Mouse (Mus musculus) stomach, embryonic 14.5 days (tissue): ENCODE measurements around the gene Atf6. TPM values are rescaled to one million over a fixed set of nuclear protein-coding genes. Genes with fewer than 3 reads are reported as not detected.

Experiments used
- ATAC-seq: fragments of 200-750 bp; cut with Nextera tagmentation; 2 replicates; pipeline ENCODE4 v1.8.0; 2017; ENCODE audit warnings: low read depth, moderate TSS enrichment; ENCODE audit not compliant: insufficient number of reproducible peaks, insufficient read depth, low FRiP score
- H3K27ac ChIP-seq: fragments of 300-500 bp; sonication (generic); 2 replicates; pipeline ENCODE4 v1.5.1; 2014; ENCODE audit warnings: mild to moderate bottlenecking, low read length, moderate library complexity, mixed read lengths
- H3K27me3 ChIP-seq: fragments of 300-500 bp; sonication (generic); 2 replicates; pipeline ENCODE4 v1.6.1; 2014; ENCODE audit warnings: low read length, control low read depth, mixed read lengths; ENCODE audit not compliant: control insufficient read depth, insufficient read depth
- H3K36me3 ChIP-seq: fragments of 300-500 bp; sonication (generic); 2 replicates; pipeline ENCODE4 v1.6.1; 2014; ENCODE audit warnings: mild to moderate bottlenecking, control low read depth, low read length, moderate library complexity, mixed read lengths; ENCODE audit not compliant: control insufficient read depth, insufficient read depth
- H3K4me1 ChIP-seq: fragments of 300-500 bp; sonication (generic); 2 replicates; pipeline ENCODE4 v1.6.1; 2014; ENCODE audit warnings: low read length, control low read depth, mixed read lengths; ENCODE audit not compliant: control insufficient read depth, insufficient read depth
- H3K4me2 ChIP-seq: fragments of 300-500 bp; sonication (generic); replicated peaks from 2 replicates; pipeline ENCODE4 v1.6.1; 2014; ENCODE audit warnings: low read depth, low read length, control low read depth
- H3K4me3 ChIP-seq: fragments of 300-500 bp; sonication (generic); 2 replicates; pipeline ENCODE4 v1.5.1; 2014; ENCODE audit warnings: low read depth, low read length, control low read depth
- H3K9ac ChIP-seq: fragments of 300-500 bp; sonication (generic); replicated peaks from 2 replicates; pipeline ENCODE4 v1.6.1; 2014; ENCODE audit warnings: low read depth, mild to moderate bottlenecking, control low read depth, low read length, moderate library complexity, mixed read lengths
- H3K9me3 ChIP-seq: fragments of 300-500 bp; sonication (generic); 2 replicates; pipeline ENCODE4 v1.6.1; 2016; ENCODE audit warnings: low read depth, low read length, control low read depth; ENCODE audit not compliant: control insufficient read depth
- WGBS: fragments of 180-500 bp; shearing (Covaris S2); extraction: QIAGEN DNeasy Blood & Tissue Kit; methylation state at CpG from one replicate; pipeline ENCODE4 v1.1.7; 2014; 5-methylcytosine and 5-hydroxymethylcytosine counted together
- polyA plus RNA-seq: library from polyadenylated mRNA; unstranded; fragments of >200 nt; fragmentation: Nextera tagmentation; extraction: Ambion mirVana; gene quantifications from 2 replicates; pipeline ENCODE4 v1.2.1, GENCODE M21; 2014

The Atf6 gene
- polyA plus RNA-seq, 1 experiment from 2014 or later: 10.8 TPM

- H3K4me3 ChIP-seq: no peak overlapping the region
- no peaks in the 10 kb centered on the region for H3K9me3 ChIP-seq
- H3K36me3 ChIP-seq: peaks cover 7% of the 10 kb centered on the region; the same call in 1 of the 2 replicates
- H3K27me3 ChIP-seq: no peaks in the 10 kb centered on the region
- H3K4me1 ChIP-seq: no peaks in the 10 kb centered on the region
- H3K9ac ChIP-seq: no peak overlapping the region
- no peak for ATAC-seq
- H3K27ac ChIP-seq: no peak overlapping the region
- 75% methylated on average over 6 of the region's 6 CpGs for WGBS
- no peak overlapping the region for H3K4me2 ChIP-seq
Observed at GRCm38 (mm10) chr1:170871402-170871801, 3.8 kb upstream of the Atf6 start.

DNA sequence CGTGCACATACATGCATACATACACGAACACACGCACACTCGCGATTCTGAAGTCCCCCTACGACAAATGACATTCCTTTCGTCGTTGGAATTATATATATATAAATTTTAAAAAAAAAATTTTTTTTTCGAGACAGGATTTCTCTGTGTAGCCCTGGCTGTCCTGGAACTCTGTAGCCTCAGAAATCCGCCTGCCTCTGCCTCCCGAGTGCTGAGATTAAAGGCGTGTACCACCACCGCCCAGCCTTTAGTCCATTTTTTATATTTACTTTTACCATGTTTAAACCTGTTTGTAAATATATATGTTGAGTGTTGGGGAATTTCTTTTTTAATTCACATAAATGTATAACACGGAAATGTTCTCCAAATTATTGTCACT, 1.3 kb upstream of the Atf6 start:
- WGBS: 16% methylated on average over 14 of the region's 14 CpGs
- no peaks in the 10 kb centered on the region; the same call in 1 of the 2 replicates for H3K36me3 ChIP-seq
- ATAC-seq: peak; percentile 38; the same call in 1 of the 2 replicates
- H3K9me3 ChIP-seq: no peaks in the 10 kb centered on the region
- H3K4me1 ChIP-seq: no peaks in the 10 kb centered on the region
- H3K4me2 ChIP-seq: peak overlapping the region; percentile 66
- no peaks in the 10 kb centered on the region for H3K27me3 ChIP-seq
- no peak overlapping the region for H3K9ac ChIP-seq
- H3K4me3 ChIP-seq: peak overlapping the region; percentile 95
- no peak overlapping the region for H3K27ac ChIP-seq

- peak; percentile 88 for ATAC-seq
- H3K4me1 ChIP-seq: no peaks in the 10 kb centered on the region
- peak overlapping the region; percentile 82; the same call in 1 of the 2 replicates for H3K27ac ChIP-seq
- H3K27me3 ChIP-seq: no peaks in the 10 kb centered on the region
- H3K9me3 ChIP-seq: no peaks in the 10 kb centered on the region
- no peaks in the 10 kb centered on the region for H3K36me3 ChIP-seq
- 1% methylated on average over 33 of the region's 33 CpGs for WGBS
- 0 out of 2 replicates have a peak overlapping the region, but pooled peaks have one; percentile 74 for H3K9ac ChIP-seq
- H3K4me3 ChIP-seq: peak overlapping the region; percentile 95
- H3K4me2 ChIP-seq: peak overlapping the region; percentile 66
Observed at GRCm38 (mm10) chr1:170868107-170868904, 735 bp upstream of the Atf6 start.

DNA sequence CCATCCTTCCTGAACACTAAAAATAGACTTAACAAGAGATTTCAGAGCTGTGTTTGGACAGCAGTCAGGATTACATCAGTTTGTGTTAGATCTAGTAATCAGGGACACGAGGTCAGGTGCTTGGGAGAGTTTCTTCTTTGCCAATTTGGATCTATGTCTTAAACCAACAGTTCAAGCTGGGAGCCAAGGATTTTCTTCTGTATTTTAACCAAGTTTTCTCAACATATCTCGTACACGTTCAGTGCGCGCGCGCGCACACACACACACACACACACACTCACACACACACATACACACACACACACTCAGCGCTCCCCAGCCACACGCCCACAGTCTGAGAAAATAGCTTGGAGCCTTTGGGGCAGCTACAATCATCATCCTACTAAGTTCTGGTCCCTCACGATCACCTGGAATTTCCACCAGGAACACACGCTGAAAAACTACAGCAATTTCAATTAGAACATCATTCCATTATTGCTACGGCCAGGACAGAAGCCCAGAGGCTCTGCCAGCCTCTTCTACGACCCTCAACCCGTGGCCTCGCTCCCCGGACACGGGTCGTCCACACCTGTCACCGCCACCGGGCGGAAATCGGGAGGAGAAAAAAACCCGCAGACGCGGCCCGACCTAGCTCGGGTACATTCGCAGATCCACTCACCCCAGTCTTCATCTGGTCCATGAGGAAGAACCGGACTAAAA, 430 bp downstream of the Atf6 start:
- peak overlapping the region; percentile 66 for H3K4me2 ChIP-seq
- WGBS: 2% methylated on average over 30 of the region's 30 CpGs
- peak overlapping the region; percentile 82 for H3K27ac ChIP-seq
- H3K9me3 ChIP-seq: no peaks in the 10 kb centered on the region
- no peaks in the 10 kb centered on the region for H3K27me3 ChIP-seq
- ATAC-seq: peak; percentile 50
- H3K36me3 ChIP-seq: no peaks in the 10 kb centered on the region
- H3K9ac ChIP-seq: peak overlapping the region; percentile 74
- H3K4me1 ChIP-seq: 0 out of 2 replicates have a peak, but pooled peaks cover 2% of the 10 kb centered on the region
- H3K4me3 ChIP-seq: peak overlapping the region; percentile 95

DNA sequence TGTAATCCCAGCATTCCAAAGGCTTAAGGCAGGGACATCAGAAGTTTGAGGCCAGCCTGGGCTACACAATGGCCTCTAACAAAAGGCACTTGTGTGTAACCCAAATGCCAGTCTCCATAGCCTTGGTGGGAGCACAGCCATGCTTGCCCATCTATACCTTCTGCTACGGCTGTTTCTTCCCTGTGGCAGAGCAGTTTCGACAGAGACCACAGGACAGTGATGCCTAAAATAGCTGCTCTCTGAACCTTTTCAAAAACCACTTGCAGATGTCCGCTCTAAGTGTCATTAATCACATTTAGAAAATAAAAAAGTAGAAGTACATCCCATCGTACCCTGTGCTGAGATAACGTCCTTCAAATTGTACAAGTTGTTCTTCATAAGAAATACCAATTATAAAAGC, 2.2 kb downstream of the Atf6 start:
- WGBS: 72% methylated on average over 5 of the region's 5 CpGs
- H3K4me1 ChIP-seq: 0 out of 2 replicates have a peak, but pooled peaks cover 2% of the 10 kb centered on the region
- no peak overlapping the region for H3K4me2 ChIP-seq
- no peaks in the 10 kb centered on the region for H3K36me3 ChIP-seq
- ATAC-seq: no peak
- H3K27me3 ChIP-seq: no peaks in the 10 kb centered on the region
- no peaks in the 10 kb centered on the region for H3K9me3 ChIP-seq
- no peak overlapping the region for H3K9ac ChIP-seq
- H3K27ac ChIP-seq: no peak overlapping the region
- no peak overlapping the region for H3K4me3 ChIP-seq

- no peaks in the 10 kb centered on the region for H3K9me3 ChIP-seq
- no peaks in the 10 kb centered on the region for H3K36me3 ChIP-seq
- H3K4me3 ChIP-seq: no peak overlapping the region
- H3K27ac ChIP-seq: no peak overlapping the region
- H3K4me2 ChIP-seq: no peak overlapping the region
- 69% methylated on average over 3 of the region's 3 CpGs for WGBS
- 0 out of 2 replicates have a peak, but pooled peaks cover 2% of the 10 kb centered on the region for H3K4me1 ChIP-seq
- H3K9ac ChIP-seq: no peak overlapping the region
- no peak for ATAC-seq
- H3K27me3 ChIP-seq: no peaks in the 10 kb centered on the region
Observed at GRCm38 (mm10) chr1:170864754-170865153, 2.8 kb downstream of the Atf6 start.

GRCm38 (mm10) chr1:170864234-170864633, 3.3 kb downstream of the Atf6 start:
- ATAC-seq: no peak
- Histone ChIP-seq H3K27ac (no peak overlapping the region), H3K9ac (no peak overlapping the region), H3K27me3 (no peaks in the 10 kb centered on the region), H3K36me3 (no peaks in the 10 kb centered on the region), H3K4me1 (0 out of 2 replicates have a peak, but pooled peaks cover 2% of the 10 kb centered on the region), H3K4me2 (no peak overlapping the region), H3K4me3 (no peak overlapping the region), H3K9me3 (no peaks in the 10 kb centered on the region)

GRCm38 (mm10) chr1:170863033-170863432, 4.5 kb downstream of the Atf6 start:
- WGBS: 61% methylated on average over 4 of the region's 4 CpGs
- Histone ChIP-seq H3K36me3 (no peaks in the 10 kb centered on the region), H3K27me3 (no peaks in the 10 kb centered on the region), H3K4me1 (0 out of 2 replicates have a peak, but pooled peaks cover 2% of the 10 kb centered on the region), H3K4me3 (no peak overlapping the region), H3K4me2 (no peak overlapping the region), H3K27ac (no peak overlapping the region; the same call in 1 of the 2 replicates), H3K9me3 (no peaks in the 10 kb centered on the region), H3K9ac (no peak overlapping the region)
- ATAC-seq: no peak
